23 mouse cellular contexts compared by ENCODE assay signal in genomic region chr1:30801911-30802310, GRCm38 (mm10).
DNase-seq lines count a peak whose midpoint lies in the region; ATAC-seq and TF ChIP-seq lines count a peak whose summit lies in the region.
"Had no signal": no experiment of that assay in that cellular context is flagged by ENCODE, and none has a peak within 500 bp of the region (broad histone marks: within the 10 kb centered on the region; RNA-seq: fewer than 3 reads in every experiment).

No protein-coding gene starts in this region.

- TF ChIP-seq EP300 in liver, postnatal 0 days (IDR thresholded peaks at IDR 0.05; ENCODE audit: low read depth): no peak

- no peaks in the 10 kb centered on the region for H3K79me2 ChIP-seq in liver, adult 2 months (ENCODE audit: control insufficient read depth, insufficient read depth, low read length)

- no peak for TF ChIP-seq POLR2A in liver, adult 2 months (IDR thresholded peaks at IDR 0.05; ENCODE audit: extremely low read depth, insufficient read depth, low read length)

- H3K27ac ChIP-seq in liver, adult 2 months (replicated peaks; ENCODE audit: insufficient read depth, low read depth, low read length): no peak overlapping the region
- H3K27ac ChIP-seq in liver, postnatal 0 days (ENCODE audit: low read depth): no peak overlapping the region
- peak overlapping the region; percentile 45; the same call in 1 of the 2 replicates for H3K27ac ChIP-seq in kidney, embryonic 15.5 days
- H3K27ac ChIP-seq in forebrain, embryonic 11.5 days (ENCODE audit: low read depth, low read length): no peak overlapping the region
- H3K27ac ChIP-seq: embryonic facial prominence, embryonic 15.5 days; forebrain, embryonic 10.5 days; hindbrain, embryonic 15.5 days had no signal

- H3K4me3 ChIP-seq in liver, adult 2 months (ENCODE audit: insufficient read depth, low read depth, low read length): no peak overlapping the region
- no peak overlapping the region for H3K4me3 ChIP-seq in liver, postnatal 0 days (ENCODE audit: low read depth, low read length)
- H3K4me3 ChIP-seq in kidney, embryonic 15.5 days (replicated peaks): no peak overlapping the region
- H3K4me3 ChIP-seq in forebrain, embryonic 11.5 days (ENCODE audit: low read depth, low read length): no peak overlapping the region
- H3K4me3 ChIP-seq: embryonic facial prominence, embryonic 15.5 days; erythroblast, embryonic 14.5 days; forebrain, embryonic 10.5 days; heart, embryonic 13.5 days; hindbrain, embryonic 15.5 days had no signal

- H3K9me3 ChIP-seq in liver, postnatal 0 days (ENCODE audit: low read length): no peaks in the 10 kb centered on the region
- no peaks in the 10 kb centered on the region for H3K9me3 ChIP-seq in kidney, embryonic 15.5 days (replicated peaks)
- H3K9me3 ChIP-seq in forebrain, embryonic 11.5 days (ENCODE audit: control insufficient read depth, low read length): no peaks in the 10 kb centered on the region
- H3K9me3 ChIP-seq: embryonic facial prominence, embryonic 15.5 days; forebrain, embryonic 10.5 days; heart, embryonic 13.5 days; hindbrain, embryonic 15.5 days had no signal

- H3K27me3 ChIP-seq in liver, adult 2 months (ENCODE audit: control insufficient read depth, insufficient read depth, low read length): no peaks in the 10 kb centered on the region
- H3K27me3 ChIP-seq in liver, postnatal 0 days (ENCODE audit: insufficient read depth, low read length): no peaks in the 10 kb centered on the region
- H3K27me3 ChIP-seq in kidney, embryonic 15.5 days: no peaks in the 10 kb centered on the region
- no peaks in the 10 kb centered on the region for H3K27me3 ChIP-seq in forebrain, embryonic 11.5 days (ENCODE audit: control insufficient read depth, insufficient read depth, low read length)
- H3K27me3 ChIP-seq: CH12.LX; embryonic facial prominence, embryonic 15.5 days; heart, embryonic 13.5 days; hindbrain, embryonic 15.5 days; Patski had no signal

- no peak for TF ChIP-seq CTCF in liver, adult 2 months (IDR thresholded peaks at IDR 0.05; ENCODE audit: low read depth, low read length)
- no peak for TF ChIP-seq CTCF in liver, postnatal 0 days (IDR thresholded peaks at IDR 0.05; ENCODE audit: low read depth)

- ATAC-seq in liver, postnatal 0 days: no peak
- 0 out of 2 replicates have a peak, but pooled peaks have one; percentile 37 for ATAC-seq in kidney, embryonic 15.5 days (replicated peaks; ENCODE audit: low FRiP score)
- ATAC-seq in forebrain, embryonic 11.5 days (replicated peaks; ENCODE audit: low FRiP score): no peak
- ATAC-seq: activated CD4-positive, CD25-positive, alpha-beta regulatory T cell, adult 4 months; forebrain, embryonic 16.5 days; Patski had no signal

- WGBS in liver, adult 2 months: 41% methylated on average over 8 of the region's 8 CpGs
- 80% methylated on average over 8 of the region's 8 CpGs for WGBS in liver, postnatal 0 days (ENCODE audit: insufficient replicate concordance)
- WGBS in kidney, embryonic 15.5 days: 85% methylated on average over 8 of the region's 8 CpGs
- 96% methylated on average over 8 of the region's 8 CpGs for WGBS in forebrain, embryonic 11.5 days

- peaks cover 28% of the 10 kb centered on the region for H3K36me3 ChIP-seq in liver, adult 2 months (ENCODE audit: control insufficient read depth, insufficient read depth, low read length)
- peaks cover 30% of the 10 kb centered on the region for H3K36me3 ChIP-seq in liver, postnatal 0 days (replicated peaks; ENCODE audit: insufficient read depth, low read length)
- H3K36me3 ChIP-seq in kidney, embryonic 15.5 days: peaks cover 45% of the 10 kb centered on the region
- H3K36me3 ChIP-seq in forebrain, embryonic 11.5 days (ENCODE audit: control insufficient read depth, insufficient read depth, low read length): peaks cover 11% of the 10 kb centered on the region; the same call in 1 of the 2 replicates

- H3K4me1 ChIP-seq in liver, adult 2 months (ENCODE audit: control insufficient read depth, insufficient read depth, low read length): peaks cover 5% of the 10 kb centered on the region; the same call in 1 of the 2 replicates
- no peaks in the 10 kb centered on the region; the same call in 1 of the 2 replicates for H3K4me1 ChIP-seq in liver, postnatal 0 days (ENCODE audit: insufficient read depth)
- 0 out of 2 replicates have a peak, but pooled peaks cover 3% of the 10 kb centered on the region for H3K4me1 ChIP-seq in kidney, embryonic 15.5 days
- H3K4me1 ChIP-seq in forebrain, embryonic 11.5 days (replicated peaks; ENCODE audit: control insufficient read depth, insufficient read depth, low read length): no peaks in the 10 kb centered on the region
- H3K4me1 ChIP-seq: embryonic facial prominence, embryonic 15.5 days; forebrain, embryonic 10.5 days; hindbrain, embryonic 15.5 days had no signal

- no peak overlapping the region for H3K9ac ChIP-seq in liver, adult 2 months (ENCODE audit: low read depth, low read length)
- no peak overlapping the region for H3K9ac ChIP-seq in liver, postnatal 0 days (replicated peaks)
- H3K9ac ChIP-seq in kidney, embryonic 15.5 days: no peak overlapping the region
- H3K9ac ChIP-seq in forebrain, embryonic 11.5 days (ENCODE audit: low read length): no peak overlapping the region
- H3K9ac ChIP-seq: embryonic facial prominence, embryonic 15.5 days; heart, embryonic 13.5 days; hindbrain, embryonic 15.5 days had no signal

- H3K4me2 ChIP-seq in liver, postnatal 0 days (ENCODE audit: low read depth, low read length): no peak overlapping the region
- no peak overlapping the region for H3K4me2 ChIP-seq in kidney, embryonic 15.5 days
- no peak overlapping the region for H3K4me2 ChIP-seq in forebrain, embryonic 11.5 days (ENCODE audit: low read depth, low read length, severe bottlenecking)
- H3K4me2 ChIP-seq: embryonic facial prominence, embryonic 15.5 days; heart, embryonic 13.5 days; hindbrain, embryonic 15.5 days had no signal

- peak; percentile 69 for DNase-seq in liver, adult 2 months (ENCODE audit: extremely low read depth, low read depth, low spot score)
- no peak for DNase-seq in liver, postnatal 0 days
- DNase-seq in kidney, postnatal 14 days: peak; percentile 70
- no peak for DNase-seq in forebrain, embryonic 11.5 days (ENCODE audit: low spot score)
- no peak for DNase-seq in frontal cortex, adult 2 months (ENCODE audit: extremely low spot score in 1 of 2, low spot score in 1 of 2)
- no peak for DNase-seq in cerebellum, adult 9-10 months
- DNase-seq: adrenal gland, adult 2 months; adrenal gland, postnatal 25 days; cerebellum, adult 2 months; cerebellum, postnatal 14 days; embryo, embryonic 11 days; gastrocnemius, postnatal 14 days; heart, postnatal 36 days had no signal

Comparison
In these comparisons a context has a peak if more than half of its experiments do, and no peak if none do; other contexts are left out.
1. DNase-seq: peak in liver, adult 2 months (single experiment) and kidney, postnatal 14 days (single experiment); none in liver, postnatal 0 days (single experiment), forebrain, embryonic 11.5 days (single experiment), frontal cortex, adult 2 months (0 of 2) and cerebellum, adult 9-10 months (single experiment).